Mouse (Mus musculus): ENCODE measurements around the gene Steap4.
A peak's percentile ranks its signal among the peaks of the same experiment; 100 is the strongest.
"Not testable (repeated sequence)": the region's sequence is repeated elsewhere in the genome, so short reads cannot be mapped to it uniquely, and the experiment has no call there.

The Steap4 gene

DNA sequence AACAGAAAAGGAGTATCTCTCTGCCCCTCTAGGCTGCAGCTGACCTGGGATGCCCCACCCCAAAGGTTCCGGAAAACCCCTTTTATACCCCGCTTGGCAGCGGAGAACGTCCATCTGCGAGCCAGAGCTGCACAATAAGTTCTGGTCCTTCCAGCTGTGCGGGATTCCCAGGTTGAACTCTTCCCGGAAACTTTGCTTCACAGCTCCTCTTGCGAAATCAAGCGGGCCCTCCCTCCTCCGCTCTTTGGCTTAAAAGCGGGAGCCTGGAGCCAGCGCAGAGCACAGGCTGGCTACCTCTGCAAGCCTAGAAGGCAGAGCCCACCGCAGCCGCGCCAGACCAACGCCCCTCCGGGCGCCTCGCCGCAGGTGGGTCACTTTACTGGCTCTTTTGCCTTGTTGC, at the start of gene Steap4:
Steap4 (plus strand) TSS at position 282 of the 400 bp plus-strand sequence.
- DNase-seq (ENCODE audit: low read depth, low spot score): no peak

- DNase-seq (ENCODE audit: low read depth, low spot score): peak; percentile 3
Observed at GRCm38 (mm10) chr5:7911975-7912374, 48.3 kb upstream of the Steap4 start.

GRCm38 (mm10) chr5:7917501-7918295, 42.6 kb upstream of the Steap4 start:
- DNase-seq (ENCODE audit: low read depth, low spot score): no peak

- no peak for DNase-seq (ENCODE audit: low read depth, low spot score)
Observed at GRCm38 (mm10) chr5:7918296-7918579, 42.0 kb upstream of the Steap4 start.

- DNase-seq (ENCODE audit: low read depth, low spot score): no peak
Observed at GRCm38 (mm10) chr5:7919681-7920080, 40.6 kb upstream of the Steap4 start.

GRCm38 (mm10) chr5:7922751-7923150, 37.5 kb upstream of the Steap4 start:
- DNase-seq (ENCODE audit: low read depth, low spot score): no peak

DNA sequence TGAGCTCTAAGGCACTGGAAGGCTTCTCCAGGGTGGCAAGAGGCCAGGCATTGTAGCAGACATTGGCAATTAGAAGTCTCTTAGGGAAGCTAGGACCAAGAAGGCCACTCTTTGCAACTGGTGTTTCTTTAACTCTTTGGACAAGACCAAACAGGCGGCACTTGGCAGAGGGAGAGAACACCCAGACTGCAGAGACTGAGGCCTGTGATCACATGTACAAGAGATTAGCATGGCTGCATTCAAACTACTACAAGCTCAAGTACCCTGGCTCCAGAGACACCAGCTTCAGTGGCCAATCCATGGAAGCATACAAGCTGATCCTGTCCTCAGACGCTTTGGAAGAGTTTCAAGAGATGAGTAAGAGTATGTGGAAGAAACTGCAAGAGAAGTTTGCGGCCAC, 36.6 kb upstream of the Steap4 start:
- DNase-seq (ENCODE audit: low read depth, low spot score): no peak

GRCm38 (mm10) chr5:7932234-7933221, 27.7 kb upstream of the Steap4 start:
- DNase-seq (ENCODE audit: low read depth, low spot score): no peak

DNA sequence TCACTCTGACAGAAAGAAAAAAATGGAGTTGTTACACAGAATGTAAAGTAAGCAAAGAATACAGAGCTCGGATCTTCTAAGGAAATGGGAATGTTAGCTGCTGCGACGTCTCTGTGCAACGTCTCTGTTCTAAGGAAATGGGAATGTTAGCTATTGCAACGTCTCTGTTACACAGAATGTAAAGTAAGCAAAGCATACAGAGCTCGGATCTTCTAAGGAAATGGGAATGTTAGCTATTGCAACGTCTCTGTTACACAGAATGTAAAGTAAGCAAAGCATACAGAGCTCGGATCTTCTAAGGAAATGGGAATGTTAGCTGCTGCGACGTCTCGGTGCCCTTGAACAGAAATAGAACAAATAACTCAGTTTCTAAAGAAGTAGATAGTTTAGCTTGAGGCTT, 26.8 kb upstream of the Steap4 start:
- DNase-seq (ENCODE audit: low read depth, low spot score): not testable (repeated sequence)

DNA sequence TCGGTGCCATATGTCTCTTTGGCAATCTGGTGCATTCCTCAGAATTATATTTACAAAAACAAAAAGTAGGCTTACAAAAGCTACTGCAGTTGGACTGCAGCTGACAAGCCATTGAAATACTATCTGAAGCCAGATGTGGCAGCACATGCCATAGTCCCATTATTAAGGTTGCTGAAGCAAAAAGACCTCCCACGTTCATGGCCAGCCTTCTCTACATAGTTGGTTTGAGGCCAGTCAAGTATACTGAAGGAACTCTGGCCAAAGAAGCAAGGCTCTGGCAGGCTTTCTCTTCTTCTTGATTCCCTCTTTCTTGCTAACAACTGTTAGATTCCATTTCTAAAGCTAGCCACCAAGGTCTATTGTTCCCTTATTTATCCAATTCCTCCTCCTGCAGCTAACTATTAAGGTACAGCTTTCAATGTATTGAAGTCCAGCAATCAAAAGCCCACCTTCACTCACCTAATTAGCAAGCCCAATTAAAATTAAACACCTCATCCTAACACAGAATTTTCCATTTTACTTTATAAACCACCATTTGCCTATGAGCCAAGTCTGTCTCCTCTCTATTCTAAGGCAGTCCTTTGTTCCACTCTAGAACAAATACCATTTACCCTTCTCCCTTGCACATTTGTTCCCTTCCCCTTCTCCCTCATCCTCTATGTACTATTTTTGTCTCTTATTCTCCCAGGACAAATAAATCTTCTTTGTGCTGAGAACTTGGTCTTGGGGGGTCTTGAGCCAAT, 26.2 kb upstream of the Steap4 start:
- DNase-seq (ENCODE audit: low read depth, low spot score): no peak

GRCm38 (mm10) chr5:7954838-7955237, 5.4 kb upstream of the Steap4 start:
- DNase-seq (ENCODE audit: low read depth, low spot score): no peak

DNA sequence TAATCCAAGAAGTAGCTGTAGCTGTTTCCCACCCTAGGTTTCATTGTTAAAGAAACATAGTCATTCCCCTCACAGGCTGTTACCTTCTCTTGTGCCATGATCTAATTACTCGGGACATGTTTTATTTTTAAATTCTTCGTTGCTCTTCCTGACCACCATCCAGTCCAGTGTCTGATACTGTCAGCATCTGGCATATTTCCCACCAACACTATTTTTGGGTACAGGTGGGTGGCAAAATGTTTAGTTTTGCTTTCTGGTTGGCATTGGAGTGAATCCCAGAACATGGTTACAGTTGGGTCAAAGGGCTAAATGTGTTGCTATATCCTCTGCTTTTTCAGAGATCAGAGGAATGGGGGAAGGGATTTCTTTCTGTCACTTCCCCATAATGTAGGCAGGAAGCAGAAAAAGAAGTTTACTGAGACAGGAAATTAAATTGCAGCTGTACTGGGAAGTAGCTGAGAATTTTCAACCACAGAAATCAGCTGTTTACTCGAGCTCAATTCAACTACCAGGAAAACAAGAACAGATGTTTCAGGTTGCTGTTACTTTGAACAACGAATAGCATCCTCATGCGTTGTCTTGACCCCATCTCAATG, 4.8 kb upstream of the Steap4 start:
- no peak for DNase-seq (ENCODE audit: low read depth, low spot score)

- DNase-seq (ENCODE audit: low read depth, low spot score): no peak
Observed at GRCm38 (mm10) chr5:7958061-7958460, 2.2 kb upstream of the Steap4 start.

DNA sequence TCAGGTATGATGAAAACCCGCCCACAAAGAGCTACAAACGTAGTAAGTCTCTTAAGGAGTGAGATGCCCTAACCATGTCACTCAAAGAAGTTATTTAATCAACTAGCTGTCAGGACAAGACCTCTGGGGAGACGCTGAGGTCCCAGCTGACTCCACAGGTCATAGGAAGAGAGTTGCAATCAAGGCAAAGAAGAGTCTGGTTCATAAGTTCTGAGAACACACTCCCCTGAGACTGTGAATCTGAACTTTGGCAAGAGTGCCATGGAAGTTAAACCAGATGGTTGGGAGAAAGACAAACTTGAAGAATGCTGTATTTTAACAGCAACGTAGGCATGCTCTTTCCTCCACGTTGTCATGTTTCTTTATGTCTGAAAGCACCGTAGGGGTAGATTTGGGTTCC, 971 bp upstream of the Steap4 start:
- DNase-seq (ENCODE audit: low read depth, low spot score): no peak

DNA sequence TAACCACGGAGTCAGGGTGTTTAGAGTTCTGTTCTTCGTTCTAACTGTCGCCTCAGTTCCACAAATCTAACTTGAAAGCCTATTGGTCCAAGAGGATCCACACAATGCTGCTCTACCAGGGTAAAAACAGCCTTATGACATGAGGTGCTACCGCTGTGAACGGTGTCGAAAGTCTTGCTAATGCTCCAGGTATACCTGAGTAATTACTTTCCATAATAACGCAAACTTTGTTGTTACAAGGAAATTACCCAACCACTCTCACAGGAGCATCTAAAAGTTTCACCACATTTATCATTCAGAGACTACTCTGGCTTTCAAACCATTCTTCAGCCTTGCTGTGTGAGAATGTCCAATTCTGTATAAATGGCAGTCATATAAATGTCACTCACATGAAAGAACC, 856 bp downstream of the Steap4 start:
- DNase-seq (ENCODE audit: low read depth, low spot score): no peak

DNA sequence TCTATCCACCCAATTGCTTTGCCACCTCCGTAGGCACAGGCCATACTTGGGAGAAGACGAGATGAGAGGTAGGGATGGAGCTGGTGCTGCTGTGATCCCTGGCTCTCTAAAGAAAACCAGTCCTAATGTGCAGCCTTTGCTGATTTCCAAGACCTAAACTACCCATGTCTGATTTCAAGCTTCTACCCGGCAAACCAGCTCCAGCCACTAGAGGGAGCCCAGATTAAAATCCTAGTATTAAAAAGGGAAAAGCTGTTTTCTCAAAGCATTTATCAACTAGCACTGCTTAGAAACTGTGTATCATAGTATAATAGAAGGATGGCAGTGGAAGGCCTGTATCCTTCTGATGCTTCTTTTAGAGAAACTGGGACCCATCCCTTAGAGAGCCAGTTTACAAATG, 5.0 kb downstream of the Steap4 start:
- DNase-seq (ENCODE audit: low read depth, low spot score): peak; percentile 4

GRCm38 (mm10) chr5:7968152-7968551, 7.9 kb downstream of the Steap4 start:
- DNase-seq (ENCODE audit: low read depth, low spot score): no peak

DNA sequence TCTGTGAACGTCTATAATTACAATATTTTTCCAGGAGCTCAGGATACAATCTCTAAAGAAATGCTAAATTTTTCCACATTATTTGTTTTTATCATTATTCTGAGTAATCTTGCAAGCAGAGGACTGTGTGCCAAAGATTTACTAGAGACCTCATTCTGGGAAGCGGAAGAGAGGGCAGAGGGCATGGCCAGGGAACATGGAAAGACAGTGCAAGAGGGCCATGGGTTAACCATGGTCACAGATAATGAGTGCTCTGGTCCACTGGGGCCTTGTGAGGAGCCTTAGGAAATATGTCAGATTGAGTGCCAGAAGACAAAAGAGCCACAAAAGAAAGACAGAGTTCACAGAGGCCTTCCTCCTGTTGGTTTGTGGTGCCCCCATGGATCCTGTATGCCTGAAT, 12.0 kb downstream of the Steap4 start:
- DNase-seq (ENCODE audit: low read depth, low spot score): no peak

DNA sequence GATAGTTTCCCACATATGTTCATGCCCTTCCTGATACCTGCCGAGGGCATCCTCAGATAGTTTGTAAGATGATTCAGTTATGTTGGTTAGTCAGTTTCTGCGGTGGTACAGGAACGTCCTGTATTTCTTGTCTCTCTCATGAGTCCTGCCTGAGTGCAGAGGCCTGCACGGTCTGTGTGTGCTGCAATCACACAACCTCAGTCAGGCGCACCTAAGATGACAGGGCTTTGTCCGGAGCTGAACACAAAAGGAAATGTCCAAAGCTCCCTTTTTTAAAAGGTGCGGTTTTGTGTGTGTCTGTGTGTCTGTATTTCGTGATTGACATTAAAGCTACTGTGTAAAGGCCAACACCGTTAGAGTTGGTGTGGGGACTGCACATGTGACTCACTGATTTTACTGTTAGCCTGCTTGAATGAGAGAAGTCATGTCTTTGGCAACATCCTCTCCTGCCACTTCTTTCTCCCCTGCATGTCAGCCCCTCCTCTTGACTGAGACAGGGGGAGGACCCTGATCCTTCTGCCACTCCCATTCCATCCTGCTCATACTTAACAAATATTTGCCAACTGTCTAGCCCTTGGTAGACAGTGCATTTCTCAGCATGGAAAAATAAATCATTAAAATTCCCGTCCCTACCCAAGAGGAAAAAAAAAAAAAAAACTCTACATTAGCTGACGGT, 14.4 kb downstream of the Steap4 start:
- DNase-seq (ENCODE audit: low read depth, low spot score): no peak

GRCm38 (mm10) chr5:7980586-7980985, 20.3 kb downstream of the Steap4 start:
- DNase-seq (ENCODE audit: low read depth, low spot score): no peak

DNA sequence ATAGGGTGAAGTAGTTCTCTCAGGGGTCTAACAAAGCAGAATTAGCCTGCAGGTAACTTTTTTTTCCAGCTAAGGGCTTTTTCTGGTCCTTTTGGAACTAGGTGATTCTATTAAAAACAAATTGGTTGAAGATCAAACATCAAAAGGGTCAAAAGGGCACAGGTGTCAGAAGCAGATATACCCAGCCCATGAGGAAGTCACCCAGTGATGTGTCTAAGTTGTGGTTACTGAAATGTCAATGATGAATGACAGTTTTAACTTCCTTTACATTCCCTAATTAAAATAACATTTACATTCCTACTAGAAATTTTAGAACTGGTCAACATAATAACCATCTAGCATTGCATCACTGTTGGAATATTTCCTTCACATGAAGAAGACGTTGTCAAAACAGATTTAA, 27.7 kb downstream of the Steap4 start:
- DNase-seq (ENCODE audit: low read depth, low spot score): no peak

Measured in retina, postnatal 7 days (tissue).